Mouse (Mus musculus) heart, adult 2 months (tissue): ENCODE results near the gene Lrrc4c.

ENCODE experiments used
- CTCF ChIP-seq: fragments of 200-600 bp; IDR thresholded peaks from 2 replicates; pipeline ENCODE4 v1.8.1; 2022; ENCODE audit warnings: antibody characterized with exemption, mild to moderate bottlenecking, moderate library complexity
- POLR2A ChIP-seq: fragments of 200-500 bp; IDR thresholded peaks from 2 replicates; pipeline ENCODE4 v1.6.1; 2011; ENCODE audit warnings: mild to moderate bottlenecking, low read depth, low read length, control low read depth; ENCODE audit not compliant: insufficient read depth

GRCm38 (mm10) chr2:97318536-97318935, 1000.6 kb downstream of the Lrrc4c start:
- TF ChIP-seq POLR2A: no peak
- TF ChIP-seq CTCF: no peak
